20 mouse cellular contexts compared by ENCODE assay signal in the genomic region with DNA sequence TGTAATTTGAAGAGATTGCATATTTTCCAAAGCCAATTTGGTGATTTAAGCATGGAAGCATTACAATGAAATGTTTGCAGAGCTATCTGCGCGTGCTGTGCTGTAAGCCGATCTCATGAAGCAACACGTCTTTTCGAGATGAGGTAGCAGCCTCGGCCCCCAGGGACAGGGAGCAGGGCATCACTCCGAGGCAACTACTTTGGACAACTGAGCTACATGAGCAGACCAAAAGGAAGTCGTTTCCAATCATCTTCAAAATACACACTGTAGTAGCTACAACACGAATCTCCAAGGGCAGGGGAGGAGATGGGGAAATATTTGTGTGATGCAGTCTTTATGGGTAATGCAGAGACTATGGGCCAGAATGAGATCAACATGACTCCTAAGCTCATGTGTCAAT. TPM values are rescaled to one million over a fixed set of nuclear protein-coding genes. Genes with fewer than 3 reads are reported as not detected.
A peak's percentile ranks its signal among the peaks of the same experiment; 100 is the strongest.
DNase-seq lines count a peak whose midpoint lies in the region; ATAC-seq lines count a peak whose summit lies in the region.
"Had no signal": no experiment of that assay in that cellular context is flagged by ENCODE, and none has a peak within 500 bp of the region (broad histone marks: within the 10 kb centered on the region; RNA-seq: fewer than 3 reads in every experiment).

No protein-coding gene starts in this region.

- intact Hi-C loops in heart, postnatal 14 days (cut with DNase I): no loop called here

- H3K4me2 ChIP-seq in heart, embryonic 11.5 days: no peak overlapping the region
- no peak overlapping the region for H3K4me2 ChIP-seq in hindbrain, embryonic 11.5 days (replicated peaks; ENCODE audit: low read depth, low read length)
- H3K4me2 ChIP-seq: heart, embryonic 13.5 days; hindbrain, embryonic 14.5 days; limb, embryonic 15.5 days; lung, embryonic 14.5 days had no signal

- WGBS in heart, embryonic 11.5 days (ENCODE audit: insufficient replicate concordance): 82% methylated on average over 9 of the region's 9 CpGs
- WGBS in embryonic facial prominence, embryonic 10.5 days: 62% methylated on average over 9 of the region's 9 CpGs
- 77% methylated on average over 9 of the region's 9 CpGs for WGBS in hindbrain, embryonic 11.5 days

- H3K9me3 ChIP-seq in heart, embryonic 11.5 days (replicated peaks; ENCODE audit: control insufficient read depth, low read length): no peaks in the 10 kb centered on the region
- peaks cover 3% of the 10 kb centered on the region; the same call in 1 of the 2 replicates for H3K9me3 ChIP-seq in embryonic facial prominence, embryonic 10.5 days
- no peaks in the 10 kb centered on the region for H3K9me3 ChIP-seq in hindbrain, embryonic 11.5 days (ENCODE audit: control insufficient read depth, low read length)
- H3K9me3 ChIP-seq: G1E; limb, embryonic 15.5 days had no signal

- H3K4me3 ChIP-seq in heart, embryonic 11.5 days (ENCODE audit: low read depth, low read length): no peak overlapping the region
- H3K4me3 ChIP-seq in embryonic facial prominence, embryonic 10.5 days: no peak overlapping the region
- no peak overlapping the region for H3K4me3 ChIP-seq in hindbrain, embryonic 11.5 days (ENCODE audit: low read depth, low read length)
- H3K4me3 ChIP-seq: forebrain, embryonic 10.5 days; heart, embryonic 13.5 days; limb, embryonic 15.5 days had no signal

- H3K4me1 ChIP-seq in heart, embryonic 11.5 days (ENCODE audit: control insufficient read depth, insufficient read depth, low read length): no peaks in the 10 kb centered on the region
- no peaks in the 10 kb centered on the region for H3K4me1 ChIP-seq in embryonic facial prominence, embryonic 10.5 days
- no peaks in the 10 kb centered on the region for H3K4me1 ChIP-seq in hindbrain, embryonic 11.5 days (replicated peaks; ENCODE audit: control insufficient read depth, insufficient read depth, low read length)
- H3K4me1 ChIP-seq: forebrain, embryonic 10.5 days; heart, embryonic 13.5 days had no signal

- ATAC-seq in heart, embryonic 11.5 days (replicated peaks; ENCODE audit: insufficient number of reproducible peaks, low FRiP score, low TSS enrichment): no peak
- no peak for ATAC-seq in hindbrain, embryonic 11.5 days (ENCODE audit: low FRiP score)
- ATAC-seq: intestine, postnatal 0 days had no signal

- no peak overlapping the region for H3K27ac ChIP-seq in heart, embryonic 11.5 days (ENCODE audit: low read depth, low read length)
- no peak overlapping the region for H3K27ac ChIP-seq in embryonic facial prominence, embryonic 10.5 days (replicated peaks)
- H3K27ac ChIP-seq in hindbrain, embryonic 11.5 days (ENCODE audit: low read depth, low read length): no peak overlapping the region
- H3K27ac ChIP-seq: forebrain, embryonic 10.5 days; heart, embryonic 13.5 days; hindbrain, embryonic 14.5 days; limb, embryonic 15.5 days had no signal

- no peak overlapping the region for H3K9ac ChIP-seq in heart, embryonic 11.5 days (ENCODE audit: low read depth, low read length)
- H3K9ac ChIP-seq in hindbrain, embryonic 11.5 days (ENCODE audit: low read depth, low read length): no peak overlapping the region
- H3K9ac ChIP-seq: heart, embryonic 13.5 days; hindbrain, embryonic 14.5 days; limb, embryonic 15.5 days; lung, embryonic 14.5 days had no signal

- no peaks in the 10 kb centered on the region for H3K27me3 ChIP-seq in heart, embryonic 11.5 days (ENCODE audit: control insufficient read depth, insufficient read depth, low read length)
- no peaks in the 10 kb centered on the region for H3K27me3 ChIP-seq in embryonic facial prominence, embryonic 10.5 days (replicated peaks; ENCODE audit: low read depth, poor library complexity, severe bottlenecking)
- no peaks in the 10 kb centered on the region for H3K27me3 ChIP-seq in hindbrain, embryonic 11.5 days (ENCODE audit: control insufficient read depth, insufficient read depth, low read length)
- H3K27me3 ChIP-seq: heart, embryonic 13.5 days; limb, embryonic 15.5 days had no signal

- no peaks in the 10 kb centered on the region for H3K36me3 ChIP-seq in heart, embryonic 11.5 days (ENCODE audit: control insufficient read depth, insufficient read depth, low read length)
- H3K36me3 ChIP-seq in embryonic facial prominence, embryonic 10.5 days (replicated peaks): no peaks in the 10 kb centered on the region
- no peaks in the 10 kb centered on the region for H3K36me3 ChIP-seq in hindbrain, embryonic 11.5 days (ENCODE audit: control insufficient read depth, insufficient read depth, low read length)
- H3K36me3 ChIP-seq: forebrain, embryonic 10.5 days; G1E; heart, embryonic 13.5 days; limb, embryonic 15.5 days had no signal

- DNase-seq in heart, postnatal 14 days: peak; percentile 40 to 42
- peak; percentile 14 for DNase-seq in embryonic facial prominence, embryonic 10.5 days (ENCODE audit: low spot score)
- peak; percentile 31 to 52 for DNase-seq in gastrocnemius, adult 8-10 months (ENCODE audit: low spot score in 2 of 2)
- DNase-seq in skeletal muscle tissue, adult 2 months (ENCODE audit: low read depth, low spot score): peak; percentile 77
- DNase-seq in ovary, postnatal 14 days (ENCODE audit: low spot score): no peak
- DNase-seq in hindbrain, embryonic 11.5 days (ENCODE audit: low spot score): no peak
- DNase-seq: cerebellum, postnatal 14 days; kidney, postnatal 14 days; layer of hippocampus, adult 9-11 months; lung, embryonic 14.5 days; midbrain, embryonic 14.5 days; right cerebral cortex, postnatal 4 days; thymus, postnatal 25 days had no signal

RNA-seq across cellular contexts. Expression of a gene that starts 9.9 kb away (rescaled TPM):
- 10 to 100 TPM; 36.4 to 39.4 TPM for total RNA-seq in heart, postnatal 14 days (2021)
- 13.3 and 14.3 TPM in 2 replicates for polyA plus RNA-seq in heart, embryonic 11.5 days (2014; fragmentation: Nextera tagmentation; extraction: Ambion mirVana)
- polyA plus RNA-seq in embryonic facial prominence, embryonic 10.5 days (2016; fragmentation: Nextera tagmentation; extraction: Ambion mirVana): 12.4 and 13.5 TPM in 2 replicates
- total RNA-seq in gastrocnemius, adult 8-10 months (2022): 10 to 100 TPM; 25.3 to 32.9 (median 28.0) TPM
- 19.0 and 25.0 TPM in 2 replicates for polyA plus RNA-seq in hindbrain, embryonic 11.5 days (2014; fragmentation: Nextera tagmentation; extraction: Ambion mirVana)

Comparison
In these comparisons a context has a peak if more than half of its experiments do, and no peak if none do; other contexts are left out.
1. DNase-seq: peak in heart, postnatal 14 days (2 of 2), embryonic facial prominence, embryonic 10.5 days (single experiment), gastrocnemius, adult 8-10 months (2 of 2) and skeletal muscle tissue, adult 2 months (single experiment); none in ovary, postnatal 14 days (single experiment) and hindbrain, embryonic 11.5 days (single experiment).